Mouse (Mus musculus) liver, adult 2 months (tissue): Measurements from ENCODE around the gene Wnt5a. TPM values are rescaled to one million over a fixed set of nuclear protein-coding genes. Genes with fewer than 3 reads are reported as not detected.

Experiments
- DNase-seq: peaks from one replicate; pipeline ENCODE4 v3.0.0-alpha.2; 2011; ENCODE audit warnings: low read depth, low spot score; ENCODE audit errors: extremely low read depth
- H3K27ac ChIP-seq: fragments of 200-500 bp; replicated peaks from 2 replicates; pipeline ENCODE4 v1.5.1; 2012; ENCODE audit warnings: low read depth, mild to moderate bottlenecking, control low read depth, inconsistent platforms, low read length; ENCODE audit not compliant: insufficient read depth
- H3K27me3 ChIP-seq: fragments of 200-500 bp; 2 replicates; pipeline ENCODE4 v1.6.1; 2012; ENCODE audit warnings: mild to moderate bottlenecking, moderate library complexity, low read length, inconsistent platforms; ENCODE audit not compliant: control insufficient read depth, insufficient read depth
- H3K36me3 ChIP-seq: fragments of 200-500 bp; 2 replicates; pipeline ENCODE4 v1.6.1; 2012; ENCODE audit warnings: low read length, inconsistent platforms; ENCODE audit not compliant: control insufficient read depth, insufficient read depth
- H3K4me1 ChIP-seq: fragments of 200-500 bp; 2 replicates; pipeline ENCODE4 v1.6.1; 2011; ENCODE audit warnings: low read length; ENCODE audit not compliant: control insufficient read depth, insufficient read depth
- H3K4me3 ChIP-seq: fragments of 200-500 bp; 2 replicates; pipeline ENCODE4 v1.5.1; 2011; ENCODE audit warnings: low read depth, mild to moderate bottlenecking, control low read depth, low read length, moderate library complexity; ENCODE audit not compliant: insufficient read depth
- H3K79me2 ChIP-seq: fragments of 200-500 bp; 2 replicates; pipeline ENCODE4 v1.6.1; 2012; ENCODE audit warnings: inconsistent platforms, mild to moderate bottlenecking, low read length, moderate library complexity; ENCODE audit not compliant: control insufficient read depth, insufficient read depth
- H3K9ac ChIP-seq: fragments of 200-500 bp; 2 replicates; pipeline ENCODE4 v1.6.1; 2012; ENCODE audit warnings: low read depth, mild to moderate bottlenecking, control low read depth, inconsistent platforms, low read length
- CTCF ChIP-seq: fragments of 200-500 bp; IDR thresholded peaks from 2 replicates; pipeline ENCODE4 v1.5.1; 2011; ENCODE audit warnings: low read depth, low read length, control low read depth
- POLR2A ChIP-seq: fragments of 200-500 bp; IDR thresholded peaks from 2 replicates; pipeline ENCODE4 v1.6.1; 2011; ENCODE audit warnings: low read length, control low read depth; ENCODE audit not compliant: insufficient read depth; ENCODE audit errors: extremely low read depth
- WGBS: fragments of 180-500 bp; shearing (Covaris S2); methylation state at CpG from one replicate; pipeline ENCODE4 v1.1.7; 2018; 5-methylcytosine and 5-hydroxymethylcytosine counted together
- polyA plus RNA-seq: library from polyadenylated mRNA; depleted of rRNA; stranded (reverse); fragments of >200 nt; gene quantifications from 2 replicates; pipeline ENCODE4 v1.2.3, GENCODE M21; 2012
- total RNA-seq: library from RNA; depleted of rRNA; stranded (reverse); fragments of >200 nt; gene quantifications from 2 replicates; pipeline ENCODE4 v1.2.3, GENCODE M21; 2014

Gene Wnt5a
- total and polyA plus RNA-seq, 2 experiments, result 0.46 to 1.5 TPM

DNA sequence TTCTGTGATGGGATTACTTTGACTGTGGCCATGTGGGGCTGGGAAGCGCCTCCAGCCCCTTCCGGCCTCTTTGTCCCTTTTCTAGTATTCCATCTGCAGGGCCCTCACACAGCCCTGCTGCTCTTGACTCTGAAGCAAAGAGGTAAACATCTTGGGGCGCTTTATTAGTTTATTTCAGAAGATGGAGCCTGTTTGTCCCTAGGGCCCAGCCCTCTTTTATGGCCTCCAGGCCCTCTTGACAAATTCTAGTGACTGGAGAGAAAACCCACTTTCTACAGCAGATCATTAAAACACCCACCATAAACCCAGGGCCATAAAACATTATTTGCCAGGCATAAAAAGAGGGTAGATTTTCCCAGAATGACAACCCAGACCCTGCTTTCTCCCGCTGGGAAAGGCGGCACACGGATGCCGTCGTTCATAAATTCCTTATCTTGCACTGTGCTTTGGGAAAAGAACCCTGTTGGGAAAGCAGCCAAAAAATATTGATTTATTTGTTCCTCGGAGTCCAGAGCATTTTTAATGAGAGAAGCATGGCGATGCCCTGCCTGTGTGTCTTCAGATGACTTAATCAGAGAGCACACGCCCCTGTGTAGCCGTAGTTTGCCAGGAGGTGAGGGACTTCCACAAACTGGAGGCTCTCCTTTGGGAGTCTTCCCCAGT, 3.2 kb upstream of the Wnt5a start:
- 40% methylated on average over 12 of the region's 12 CpGs for WGBS

GRCm38 (mm10) chr14:28503276-28503675, 1.3 kb upstream of the Wnt5a start:
- no peak overlapping the region for H3K4me3 ChIP-seq
- H3K36me3 ChIP-seq, result no peaks in the 10 kb centered on the region
- 90% methylated on average over 2 of the region's 2 CpGs for whole genome bisulfite sequencing
- no peak overlapping the region for H3K9ac ChIP-seq
- 0 out of 2 replicates have a peak, but pooled peaks cover 3% of the 10 kb centered on the region for H3K27me3 ChIP-seq
- H3K27ac ChIP-seq, result no peak overlapping the region
- H3K4me1 ChIP-seq, result no peaks in the 10 kb centered on the region
- no peaks in the 10 kb centered on the region for H3K79me2 ChIP-seq
- TF ChIP-seq CTCF, result no peak
- TF ChIP-seq POLR2A, result no peak
- DNase-seq, result no peak

More for the DNA sequence above, 3.2 kb upstream of the Wnt5a start:
- Histone ChIP-seq H3K27me3 (0 out of 2 replicates have a peak, but pooled peaks cover 3% of the 10 kb centered on the region), H3K9ac (no peak overlapping the region), H3K4me1 (no peaks in the 10 kb centered on the region), H3K27ac (no peak overlapping the region), H3K79me2 (no peaks in the 10 kb centered on the region), H3K4me3 (no peak overlapping the region), H3K36me3 (no peaks in the 10 kb centered on the region)
- TF ChIP-seq POLR2A (no peak), CTCF (no peak)
- peak; percentile 62 for DNase-seq

GRCm38 (mm10) chr14:28505051-28505585, 568 bp downstream of the Wnt5a start:
- no peak overlapping the region for H3K27ac ChIP-seq

GRCm38 (mm10) chr14:28505586-28506375, 1.2 kb downstream of the Wnt5a start:
- H3K27ac ChIP-seq, result no peak overlapping the region
- peak overlapping the region; percentile 53 for H3K9ac ChIP-seq
- WGBS, result under 1% methylated on average over 62 of the region's 62 CpGs
- H3K27me3 ChIP-seq, result 0 out of 2 replicates have a peak, but pooled peaks cover 11% of the 10 kb centered on the region
- peak; percentile 20 for DNase-seq
- TF ChIP-seq POLR2A (no peak), CTCF (no peak)
- H3K36me3 ChIP-seq, result no peaks in the 10 kb centered on the region
- H3K4me3 ChIP-seq, result peak overlapping the region; percentile 43
- no peaks in the 10 kb centered on the region for H3K79me2 ChIP-seq
- no peaks in the 10 kb centered on the region for H3K4me1 ChIP-seq

More at GRCm38 (mm10) chr14:28505051-28505585, 568 bp downstream of the Wnt5a start:
- DNase-seq, result peak; percentile 66
- Histone ChIP-seq H3K36me3 (no peaks in the 10 kb centered on the region), H3K27me3 (0 out of 2 replicates have a peak, but pooled peaks cover 4% of the 10 kb centered on the region), H3K9ac (peak overlapping the region; percentile 52), H3K4me3 (peak overlapping the region; percentile 43), H3K4me1 (no peaks in the 10 kb centered on the region), H3K79me2 (no peaks in the 10 kb centered on the region)
- TF ChIP-seq CTCF (0 out of 2 replicates have a peak, but pooled peaks have one; percentile 6), POLR2A (no peak)
- 1% methylated on average over 22 of the region's 22 CpGs for WGBS

DNA sequence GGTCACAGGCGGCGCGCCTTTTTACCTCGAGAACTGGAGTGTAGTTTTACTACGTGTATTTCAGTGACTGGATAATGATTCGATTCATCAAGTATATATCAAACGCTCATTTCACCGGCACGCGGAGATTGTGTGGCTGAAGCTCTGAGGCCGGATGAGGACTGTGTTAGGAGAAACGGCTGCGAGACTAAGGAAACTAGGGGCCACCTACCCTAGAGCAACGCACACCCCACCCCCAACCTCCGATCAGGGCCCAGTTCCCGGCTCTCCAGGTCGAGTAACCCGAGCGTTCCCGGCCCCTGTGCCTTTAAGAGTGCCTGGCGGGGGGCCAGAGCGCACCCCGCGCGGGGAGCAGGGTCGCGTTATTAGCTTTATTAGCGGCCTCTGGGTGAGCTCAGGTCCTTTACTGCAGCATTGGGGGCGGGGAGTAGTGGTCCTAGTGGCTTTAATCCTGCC, 1.9 kb downstream of the Wnt5a start:
- WGBS, result under 1% methylated on average over 29 of the region's 29 CpGs
- H3K4me3 ChIP-seq, result peak overlapping the region; percentile 71
- no peaks in the 10 kb centered on the region for H3K79me2 ChIP-seq
- H3K9ac ChIP-seq, result peak overlapping the region; percentile 46; the same call in 1 of the 2 replicates
- DNase-seq, result peak; percentile 25
- 0 out of 2 replicates have a peak, but pooled peaks cover 16% of the 10 kb centered on the region for H3K27me3 ChIP-seq
- TF ChIP-seq CTCF, result no peak
- no peak for TF ChIP-seq POLR2A
- H3K27ac ChIP-seq, result no peak overlapping the region
- no peaks in the 10 kb centered on the region for H3K4me1 ChIP-seq
- no peaks in the 10 kb centered on the region for H3K36me3 ChIP-seq
